Mouse (Mus musculus) urinary bladder, postnatal 10 days (tissue): Measurements from ENCODE around the gene Pdcd2l.

Experiments
- DNase-seq: peaks from one replicate; pipeline ENCODE4 v3.0.0; 2022; ENCODE audit warnings: low spot score

Pdcd2l gene

DNA sequence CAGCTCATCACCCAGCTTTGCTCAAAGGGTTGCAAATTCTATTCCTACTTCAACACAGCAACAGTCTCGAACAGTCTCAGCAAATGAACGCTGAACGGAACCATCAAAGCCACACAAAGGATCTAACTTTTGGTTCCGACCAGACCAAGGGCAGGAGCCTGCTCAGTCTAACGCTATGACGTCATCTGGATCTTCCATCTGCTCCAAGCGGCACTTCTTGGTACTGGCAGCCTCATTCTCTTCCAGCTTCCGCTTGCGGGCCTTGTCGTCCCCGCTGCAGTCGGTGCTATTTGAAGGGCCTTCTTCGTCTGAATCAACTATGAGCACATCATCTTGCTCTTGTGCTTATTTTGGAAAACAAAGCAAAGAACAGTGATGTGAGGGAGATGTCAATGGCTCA lies 55.3 kb downstream of the Pdcd2l start:
- no peak for DNase-seq

DNA sequence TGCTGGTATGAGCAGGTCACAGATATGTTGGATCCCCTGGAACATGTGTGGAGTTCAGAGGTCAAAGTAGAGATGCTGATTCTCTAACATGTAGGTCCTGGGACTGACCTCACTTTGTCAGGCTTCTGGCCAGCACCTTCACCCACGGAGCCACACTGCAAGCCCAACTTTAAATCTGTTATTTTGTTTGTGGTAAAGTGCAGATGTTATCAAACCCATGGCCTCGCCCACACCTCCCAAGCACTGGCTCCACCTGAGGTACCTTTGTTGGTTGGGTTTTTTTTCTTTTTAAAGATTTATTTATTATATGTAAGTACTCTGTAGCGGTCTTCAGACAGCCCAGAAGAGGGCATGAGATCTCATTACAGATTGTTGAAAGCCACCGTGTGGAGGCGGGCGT lies 57.0 kb downstream of the Pdcd2l start:
- DNase-seq: no peak
